Mouse (Mus musculus): ENCODE measurements around the gene Cacna2d3. TPM values are rescaled to one million over a fixed set of nuclear protein-coding genes. Genes with fewer than 3 reads are reported as not detected.

Gene Cacna2d3
- polyA plus RNA-seq, 1 experiment from 2014 or later, result 0.03 TPM

DNA sequence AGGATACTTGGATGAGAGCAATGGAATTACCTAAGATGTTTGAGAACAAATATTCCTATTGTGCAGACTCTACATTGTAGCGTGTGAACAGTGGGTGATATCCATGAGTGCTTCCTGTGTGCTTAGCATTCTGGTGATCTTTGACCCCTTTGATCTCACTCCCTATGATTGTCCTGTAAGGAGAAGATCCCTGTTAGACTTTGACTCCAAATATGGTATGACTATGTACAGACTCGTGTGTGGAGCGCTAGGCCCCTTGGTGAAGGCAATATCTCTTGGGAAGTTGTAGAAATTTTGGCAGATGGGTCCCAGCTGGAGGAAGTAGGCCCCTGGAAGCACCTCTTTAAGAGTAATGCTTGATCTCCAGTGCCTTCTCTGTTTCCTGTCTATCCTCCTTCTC lies 829.1 kb downstream of the Cacna2d3 start:
- H3K4me1 ChIP-seq (replicated peaks), result no peaks in the 10 kb centered on the region
- H3K4me3 ChIP-seq (replicated peaks), result no peak overlapping the region
- H3K4me2 ChIP-seq, result no peak overlapping the region
- no peak for ATAC-seq (ENCODE audit: insufficient read depth)
- H3K27me3 ChIP-seq, result no peaks in the 10 kb centered on the region
- no peak overlapping the region for H3K9ac ChIP-seq
- no peaks in the 10 kb centered on the region for H3K36me3 ChIP-seq (replicated peaks)
- WGBS (ENCODE audit: insufficient replicate concordance), result 52% methylated on average over 3 of the region's 3 CpGs
- no peaks in the 10 kb centered on the region for H3K9me3 ChIP-seq (replicated peaks)
- no peak overlapping the region for H3K27ac ChIP-seq (replicated peaks)

DNA sequence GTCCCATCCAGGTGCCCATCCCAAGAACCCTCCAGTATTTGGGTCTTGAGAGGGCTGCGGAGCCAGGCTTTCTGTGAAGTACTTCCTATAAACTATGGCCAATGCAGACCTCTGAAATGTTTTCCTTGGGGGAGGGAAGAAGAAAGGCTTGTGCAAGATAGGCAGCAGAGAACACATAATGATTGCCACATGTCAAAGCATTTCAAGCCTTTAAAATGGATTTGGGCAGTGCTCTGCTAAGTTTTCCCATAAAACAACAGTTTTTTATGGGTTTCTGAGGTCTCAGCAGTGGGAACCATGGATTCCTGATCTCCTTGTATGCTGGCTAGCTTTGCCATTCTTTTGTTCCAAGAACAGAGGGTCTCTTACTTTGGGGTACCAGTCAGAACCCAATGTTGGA lies 834.3 kb downstream of the Cacna2d3 start:
- H3K9ac ChIP-seq, result no peak overlapping the region
- no peaks in the 10 kb centered on the region for H3K27me3 ChIP-seq
- no peaks in the 10 kb centered on the region for H3K36me3 ChIP-seq (replicated peaks)
- H3K4me2 ChIP-seq, result no peak overlapping the region
- no peaks in the 10 kb centered on the region for H3K4me1 ChIP-seq (replicated peaks)
- no peak overlapping the region for H3K27ac ChIP-seq (replicated peaks)
- 80% methylated on average over 1 of the region's 1 CpGs for WGBS (ENCODE audit: insufficient replicate concordance)
- ATAC-seq (ENCODE audit: insufficient read depth), result no peak
- no peak overlapping the region for H3K4me3 ChIP-seq (replicated peaks)
- H3K9me3 ChIP-seq (replicated peaks), result no peaks in the 10 kb centered on the region

DNA sequence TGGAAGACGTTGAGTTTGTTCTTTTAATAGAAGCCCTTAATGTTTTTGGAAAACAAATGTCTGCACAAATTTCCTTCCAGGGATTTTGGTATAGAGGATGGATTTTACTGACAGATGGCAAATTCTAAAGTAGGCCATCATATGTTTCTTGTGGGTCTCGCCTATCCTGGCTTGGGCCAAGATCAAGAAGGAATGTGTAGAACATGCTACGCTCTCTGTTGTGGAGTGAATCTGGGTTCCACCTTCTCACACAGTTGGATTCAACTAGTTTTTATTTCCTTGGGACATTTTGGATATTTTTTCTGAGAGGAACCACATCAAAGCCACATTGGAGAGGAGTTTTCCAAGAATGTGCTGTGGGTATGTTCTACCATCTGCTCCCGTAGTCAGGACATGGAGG lies 835.0 kb downstream of the Cacna2d3 start:
- no peak for ATAC-seq (ENCODE audit: insufficient read depth)
- 59% methylated on average over 4 of the region's 4 CpGs for WGBS (ENCODE audit: insufficient replicate concordance)

DNA sequence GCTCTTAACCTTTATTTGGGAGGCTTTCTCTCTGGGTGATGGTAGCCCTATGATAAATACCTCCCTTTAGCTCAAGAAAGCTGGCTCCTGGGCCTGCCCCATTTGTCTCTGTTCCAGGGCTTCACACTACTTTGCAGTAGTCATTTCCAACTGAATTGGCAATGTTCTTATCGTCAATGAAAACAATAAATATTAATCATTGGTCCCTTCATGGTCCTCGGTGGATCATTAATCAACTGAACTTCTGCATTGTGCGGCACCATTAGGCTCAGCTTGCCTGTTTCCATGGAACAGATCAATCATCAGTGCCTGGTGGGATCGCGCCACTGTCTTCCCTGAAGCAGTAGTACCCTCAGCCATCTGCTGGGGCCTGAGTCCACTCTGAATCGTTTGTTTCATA lies 850.7 kb downstream of the Cacna2d3 start:
- Histone ChIP-seq H3K4me1 (replicated peaks) (no peaks in the 10 kb centered on the region), H3K4me3 (replicated peaks) (no peak overlapping the region), H3K4me2 (no peak overlapping the region), H3K36me3 (replicated peaks) (no peaks in the 10 kb centered on the region), H3K9ac (no peak overlapping the region), H3K27ac (replicated peaks) (no peak overlapping the region), H3K27me3 (no peaks in the 10 kb centered on the region), H3K9me3 (replicated peaks) (no peaks in the 10 kb centered on the region)
- ATAC-seq (ENCODE audit: insufficient read depth), result no peak
- WGBS (ENCODE audit: insufficient replicate concordance), result 60% methylated on average over 6 of the region's 6 CpGs

More for the DNA sequence above, 835.0 kb downstream of the Cacna2d3 start:
- Histone ChIP-seq H3K9me3 (replicated peaks) (no peaks in the 10 kb centered on the region), H3K4me3 (replicated peaks) (no peak overlapping the region), H3K36me3 (replicated peaks) (no peaks in the 10 kb centered on the region), H3K4me2 (no peak overlapping the region), H3K4me1 (replicated peaks) (no peaks in the 10 kb centered on the region), H3K27me3 (no peaks in the 10 kb centered on the region), H3K27ac (replicated peaks) (no peak overlapping the region), H3K9ac (no peak overlapping the region)

- Histone ChIP-seq H3K27ac (replicated peaks) (no peak overlapping the region), H3K9ac (no peak overlapping the region)
- 67% methylated on average over 5 of the region's 5 CpGs for WGBS (ENCODE audit: insufficient replicate concordance)
Measured at GRCm38 (mm10) chr14:28870382-28870781, 851.3 kb downstream of the Cacna2d3 start.

DNA sequence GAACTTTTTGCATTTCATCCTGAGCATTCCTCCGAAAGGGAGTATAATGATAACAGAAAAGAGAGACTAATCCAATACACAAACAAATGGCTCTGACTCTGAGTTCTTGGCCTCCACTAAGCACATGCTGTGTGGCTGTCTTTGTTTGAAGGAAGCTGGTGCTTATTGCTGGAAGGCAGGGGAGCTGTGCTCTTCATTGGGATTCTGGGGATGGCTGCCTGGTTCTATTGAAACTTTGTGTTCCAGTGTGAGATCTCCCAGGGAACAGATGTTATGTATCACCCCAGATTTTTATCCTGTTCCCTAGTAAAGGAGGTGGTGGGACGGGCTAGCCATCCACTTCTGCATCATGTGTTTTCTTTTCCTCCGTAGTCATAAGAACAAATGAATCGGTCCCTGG lies 856.7 kb downstream of the Cacna2d3 start:
- Histone ChIP-seq H3K36me3 (replicated peaks) (no peaks in the 10 kb centered on the region), H3K9me3 (replicated peaks) (no peaks in the 10 kb centered on the region), H3K27me3 (no peaks in the 10 kb centered on the region), H3K4me3 (replicated peaks) (no peak overlapping the region), H3K27ac (replicated peaks) (no peak overlapping the region), H3K9ac (no peak overlapping the region), H3K4me1 (replicated peaks) (no peaks in the 10 kb centered on the region), H3K4me2 (no peak overlapping the region)
- no peak for ATAC-seq (ENCODE audit: insufficient read depth)
- 66% methylated on average over 4 of the region's 4 CpGs for WGBS (ENCODE audit: insufficient replicate concordance)

More at GRCm38 (mm10) chr14:28870382-28870781, 851.3 kb downstream of the Cacna2d3 start:
- Histone ChIP-seq H3K4me1 (replicated peaks) (no peaks in the 10 kb centered on the region), H3K9me3 (replicated peaks) (no peaks in the 10 kb centered on the region), H3K4me3 (replicated peaks) (no peak overlapping the region), H3K36me3 (replicated peaks) (no peaks in the 10 kb centered on the region), H3K4me2 (no peak overlapping the region), H3K27me3 (no peaks in the 10 kb centered on the region)
- no peak for ATAC-seq (ENCODE audit: insufficient read depth)

DNA sequence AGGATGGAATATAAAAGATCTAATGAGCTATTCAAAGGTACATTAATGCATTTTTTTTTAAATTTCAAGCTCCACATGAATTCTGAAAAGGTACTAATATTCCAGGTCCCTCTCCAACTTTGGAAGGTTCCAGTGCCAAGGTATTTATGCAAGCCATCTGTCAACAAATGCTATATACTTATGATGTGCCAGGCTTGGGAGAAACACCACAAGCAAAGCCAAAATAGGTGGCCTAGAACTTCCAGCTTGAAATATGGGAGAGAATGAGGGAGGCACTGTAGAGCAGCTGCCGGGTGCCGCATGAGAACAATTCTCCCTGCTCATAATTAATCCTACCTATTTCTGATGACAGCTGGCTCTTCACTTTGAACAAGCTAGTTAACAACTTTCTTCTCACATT lies 860.5 kb downstream of the Cacna2d3 start:
- Histone ChIP-seq H3K27me3 (no peaks in the 10 kb centered on the region), H3K4me2 (no peak overlapping the region), H3K4me1 (replicated peaks) (no peaks in the 10 kb centered on the region), H3K4me3 (replicated peaks) (no peak overlapping the region), H3K27ac (replicated peaks) (no peak overlapping the region), H3K9me3 (replicated peaks) (no peaks in the 10 kb centered on the region), H3K9ac (no peak overlapping the region), H3K36me3 (replicated peaks) (no peaks in the 10 kb centered on the region)
- ATAC-seq (ENCODE audit: insufficient read depth), result no peak
- WGBS (ENCODE audit: insufficient replicate concordance), result 78% methylated on average over 2 of the region's 2 CpGs

Other genes with a start within 250 kb of the Cacna2d3 start
- gene Selenok, start 246.4 kb upstream of the Cacna2d3 start, polyA plus RNA-seq (2015; fragmentation: Nextera tagmentation; extraction: Ambion mirVana), result 132 TPM in 2 replicates

Data from liver, embryonic 15.5 days (tissue).